Mouse (Mus musculus) common myeloid progenitor, adult 5-6 weeks (primary cell): ENCODE measurements around the gene Rslcan18. TPM values are rescaled to one million over a fixed set of nuclear protein-coding genes. Genes with fewer than 3 reads are reported as not detected.
"Not testable (repeated sequence)": the region's sequence is repeated elsewhere in the genome, so short reads cannot be mapped to it uniquely, and the experiment has no call there.

ENCODE experiments used
- ATAC-seq: replicated peaks from 2 replicates; pipeline ENCODE4 v1.8.0; 2016; ENCODE audit warnings: low read depth, mild to moderate bottlenecking, moderate TSS enrichment, inconsistent platforms; ENCODE audit not compliant: poor library complexity, severe bottlenecking
- total RNA-seq: library from RNA; stranded (forward); fragments of 200-1000, 187-1606 nt; gene quantifications from 2 replicates; pipeline ENCODE4 v1.2.3, GENCODE M21; 2017

The Rslcan18 gene
- total RNA-seq: 2.8 TPM in 1 of 2 replicates, not detected in the other

DNA sequence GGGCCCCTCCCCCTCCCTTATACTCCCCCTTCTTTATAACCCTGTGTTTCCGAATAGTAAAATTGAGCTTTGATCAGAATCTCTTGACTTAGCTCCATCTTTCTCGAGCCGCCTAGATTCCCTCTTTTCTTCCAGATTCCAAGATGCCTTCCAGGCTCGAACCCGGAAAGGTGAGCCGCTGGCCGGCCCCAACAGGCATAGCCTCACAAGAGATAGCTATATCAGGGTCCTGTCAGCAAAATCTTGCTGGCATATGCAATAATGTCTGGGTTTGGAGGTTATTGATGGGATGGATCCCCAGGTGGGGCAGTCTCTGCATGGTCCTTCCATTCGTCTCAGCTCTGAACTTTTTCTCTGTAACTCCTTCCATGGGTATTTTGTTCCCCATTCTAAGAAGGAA is at the start of gene Rslcan18:
Gene Rslcan18, minus strand, starts transcription at position 101 of the 400 bp plus-strand sequence.
- ATAC-seq: not testable (repeated sequence)

DNA sequence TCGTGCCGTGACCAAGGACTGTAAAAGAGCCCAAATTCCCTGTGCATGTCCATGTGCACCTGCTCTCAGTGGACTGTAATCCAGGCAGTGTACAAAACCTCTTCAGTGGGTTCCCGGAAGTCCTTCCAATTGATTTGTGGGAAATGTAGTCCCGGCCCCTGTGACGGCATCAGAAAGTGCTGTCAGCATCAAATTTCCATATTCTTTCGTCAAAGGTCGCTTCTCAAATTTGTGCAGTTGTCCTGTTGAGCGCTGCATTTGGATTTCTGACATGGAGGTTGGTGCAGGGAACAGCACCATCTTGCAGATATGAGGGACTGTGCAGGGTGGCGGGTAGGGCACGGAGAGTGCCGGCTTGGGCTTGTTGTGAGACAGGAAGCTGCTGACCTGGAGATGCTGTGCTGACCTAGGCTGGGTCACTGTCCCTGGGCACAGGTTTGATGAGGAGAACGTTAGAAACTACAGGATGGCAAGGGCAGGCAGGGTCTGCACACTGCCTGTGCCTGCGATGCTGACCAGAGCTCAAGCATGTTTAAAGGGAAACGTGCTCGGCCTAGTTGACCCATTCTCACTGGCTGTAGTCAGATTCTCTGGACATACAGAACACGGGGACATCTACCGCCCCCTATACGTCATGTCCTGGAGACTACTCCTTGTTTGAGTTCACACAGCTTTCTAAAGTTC is 12.1 kb upstream of the Rslcan18 start:
- peak; percentile 98 for ATAC-seq

DNA sequence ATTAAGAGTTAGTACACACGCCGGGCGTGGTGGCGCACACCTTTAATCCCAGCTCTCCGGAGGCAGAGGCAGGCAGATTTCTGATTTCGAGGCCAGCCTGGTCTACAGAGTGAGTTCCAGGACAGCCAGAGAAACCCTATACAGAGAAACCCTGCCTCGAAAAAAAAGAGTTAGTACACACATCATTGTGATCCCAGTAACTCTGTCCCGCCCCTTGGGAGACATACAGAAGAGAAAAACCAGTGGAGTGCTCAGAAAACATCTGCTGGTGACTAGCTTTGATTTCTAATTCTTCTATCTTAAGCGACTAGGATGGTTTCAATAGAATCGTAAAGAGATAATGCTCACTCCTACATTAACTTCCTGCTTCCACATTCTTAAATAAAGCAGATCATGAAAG is 11.4 kb upstream of the Rslcan18 start:
- not testable (repeated sequence) for ATAC-seq

DNA sequence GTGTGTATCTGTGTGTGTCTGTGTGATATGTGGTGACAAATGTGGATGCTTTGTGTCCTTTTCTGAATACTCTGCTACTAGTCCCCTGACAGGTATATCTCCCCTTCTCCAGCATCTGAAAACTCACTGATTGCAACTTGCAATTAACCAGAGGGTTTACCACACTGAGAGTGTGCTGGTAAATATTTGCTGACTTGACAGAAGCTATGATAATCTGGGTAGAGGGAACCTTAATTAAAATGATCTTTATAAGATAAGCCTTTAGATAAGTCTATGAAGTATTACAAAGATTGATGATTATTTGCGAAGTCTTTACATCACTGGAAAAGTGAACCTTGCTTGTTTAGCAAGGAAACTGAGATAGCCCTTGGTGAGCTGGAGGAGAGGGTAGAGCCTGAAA is 8.4 kb upstream of the Rslcan18 start:
- no peak for ATAC-seq

DNA sequence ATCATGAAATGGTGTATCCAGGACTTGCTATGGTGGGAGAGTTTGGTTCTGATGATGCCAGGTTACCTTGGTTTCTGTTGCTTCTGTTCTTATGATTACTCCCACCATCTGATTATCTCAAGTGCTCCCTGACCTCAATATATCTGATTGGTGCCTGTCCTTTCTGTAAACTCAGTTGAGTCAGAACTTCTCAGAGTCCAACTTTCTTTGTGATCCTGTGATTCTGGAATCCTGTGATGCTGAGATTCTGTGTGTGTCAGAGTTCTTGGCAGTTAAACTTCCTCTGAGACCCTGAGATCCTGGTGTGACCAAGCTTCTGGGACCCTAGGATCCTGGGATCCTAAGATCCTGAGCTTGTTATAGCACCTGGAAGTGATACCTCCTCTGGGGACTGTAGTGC is 5.3 kb upstream of the Rslcan18 start, which contains the start of gene Zfp759:
Gene Zfp759, plus strand, starts transcription at position 301 of the 400 bp plus-strand sequence.
- not testable (repeated sequence) for ATAC-seq

DNA sequence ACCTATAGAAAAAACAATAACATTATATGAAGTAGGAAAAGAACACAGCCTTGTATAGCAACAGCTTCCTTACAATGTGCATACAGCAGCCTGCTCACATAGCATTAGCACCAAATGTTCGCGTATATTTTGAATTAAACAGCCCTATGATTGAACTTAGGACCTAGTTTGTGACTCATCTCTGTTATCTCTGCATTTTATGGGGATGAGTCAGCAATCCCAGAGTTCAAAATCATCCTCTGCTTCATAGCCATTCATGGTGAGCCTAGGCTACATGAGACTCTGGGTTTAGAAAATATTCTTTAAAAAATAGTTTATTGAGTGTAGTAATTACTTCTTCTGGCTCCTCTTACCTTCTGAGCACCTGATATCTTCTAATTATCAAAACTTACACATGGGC is 2.8 kb downstream of the Rslcan18 start:
- ATAC-seq: no peak

DNA sequence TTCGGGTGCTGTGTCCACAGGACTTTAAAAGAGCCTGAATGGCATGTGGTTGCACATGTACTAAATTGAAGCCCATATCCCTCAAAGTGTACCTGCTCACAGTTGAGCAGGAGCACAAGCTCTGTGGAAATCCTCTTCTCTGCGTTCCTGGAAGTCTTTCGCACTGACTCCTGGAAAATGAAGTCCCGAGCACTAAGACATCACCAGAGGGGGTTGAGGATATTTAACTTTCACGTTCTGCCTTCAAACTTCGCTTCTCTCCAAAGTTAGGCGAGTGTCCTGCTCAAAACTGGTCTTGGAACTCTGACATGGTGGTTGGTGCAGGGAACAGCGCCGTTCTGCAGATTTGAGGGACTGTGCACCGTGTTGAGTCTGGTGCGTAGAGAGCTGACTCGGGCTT is 4.0 kb downstream of the Rslcan18 start:
- ATAC-seq: no peak

DNA sequence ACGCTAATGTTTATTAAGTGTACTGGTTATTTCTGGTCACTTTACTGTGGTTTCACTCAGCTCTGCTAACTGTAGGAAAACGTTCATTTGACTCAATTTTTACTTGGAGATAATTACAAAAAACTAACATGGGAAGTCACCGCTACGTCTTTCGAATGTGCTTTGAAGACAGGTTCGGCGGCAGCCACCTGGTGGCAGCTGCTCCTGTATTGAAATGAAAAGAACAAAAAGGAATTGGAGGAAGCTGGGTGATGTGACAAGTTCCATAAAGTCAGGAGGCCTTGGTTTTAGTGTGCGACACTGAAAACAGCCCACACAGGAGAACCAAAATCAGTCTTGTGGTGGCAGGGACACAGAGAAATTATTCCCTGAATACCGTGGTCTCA is 7.2 kb downstream of the Rslcan18 start:
- ATAC-seq: peak; percentile 79

DNA sequence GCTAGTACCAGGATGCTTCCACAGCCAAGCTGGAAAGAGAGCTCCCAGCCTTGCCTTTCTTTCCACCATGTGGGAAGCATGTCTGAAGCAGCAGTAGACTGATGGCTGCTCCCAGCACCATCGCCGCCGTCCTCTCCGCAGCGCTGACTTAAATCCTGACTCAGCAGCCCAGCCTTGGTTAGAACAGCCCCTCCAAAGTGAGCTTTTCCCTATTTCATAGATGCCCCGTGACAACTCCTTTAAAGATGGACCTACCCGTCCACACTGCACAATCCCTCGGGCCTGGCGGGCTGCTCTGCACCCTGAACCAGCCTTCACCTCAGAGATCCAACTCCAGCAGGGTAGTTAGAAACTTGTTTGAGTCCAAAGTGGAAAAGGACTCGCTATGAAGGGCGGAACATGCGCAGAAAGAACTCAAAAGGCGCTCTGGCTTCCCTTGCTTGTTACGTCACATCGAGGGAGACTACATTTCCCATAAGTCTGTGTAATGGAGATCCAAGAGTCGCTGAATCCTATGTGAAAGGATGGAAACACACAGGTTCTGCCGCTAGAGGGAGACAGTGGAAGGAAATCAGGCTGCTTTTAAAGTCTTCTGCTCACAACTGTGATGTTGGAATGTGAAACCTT is 7.8 kb downstream of the Rslcan18 start, which contains the start of gene Gm28557:
Gene Gm28557, minus strand, starts transcription at position 411 of the 627 bp plus-strand sequence.
- ATAC-seq: peak; percentile 96

DNA sequence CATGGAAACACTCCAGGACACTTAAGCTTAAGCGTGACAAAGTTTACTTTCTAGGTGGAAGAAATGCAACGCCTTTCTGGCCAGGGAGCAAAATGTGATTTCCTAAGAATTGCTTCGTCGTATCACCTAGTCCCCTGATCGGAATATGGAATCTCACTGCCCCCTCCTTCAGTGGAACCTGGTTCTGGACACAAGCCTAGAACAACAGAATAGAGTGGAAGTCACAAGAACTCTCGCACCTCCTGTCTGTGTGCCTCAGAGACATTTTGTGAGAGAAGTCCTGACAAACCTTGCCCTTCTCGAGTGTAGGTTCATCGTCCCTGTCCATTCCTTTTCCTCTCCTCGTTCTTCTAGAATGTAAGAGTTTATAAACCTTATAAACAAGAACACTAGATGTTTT is 8.4 kb downstream of the Rslcan18 start:
- no peak for ATAC-seq

DNA sequence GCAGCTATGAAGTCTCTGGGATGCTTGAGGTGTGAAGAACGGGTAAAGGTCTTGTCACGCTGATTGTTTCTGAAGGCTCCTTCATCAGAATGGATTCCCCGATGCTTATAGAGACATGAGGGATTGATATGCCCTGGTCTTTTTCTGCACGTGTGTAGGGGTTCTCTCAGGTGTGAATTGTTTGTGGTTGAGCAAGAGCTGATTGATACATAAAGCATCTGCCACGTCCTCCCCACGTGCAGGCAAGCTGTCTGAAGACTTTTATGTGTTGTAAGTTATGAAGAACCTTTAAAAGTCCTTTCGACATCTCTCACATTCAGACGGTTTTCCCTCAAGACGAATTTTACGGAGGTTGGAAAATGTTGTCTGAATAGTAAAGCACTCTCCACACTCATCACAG is 18.2 kb downstream of the Rslcan18 start, which contains the start of gene Zfp708:
Gene Zfp708, minus strand, starts transcription at position 101 of the 400 bp plus-strand sequence.
- no peak for ATAC-seq

DNA sequence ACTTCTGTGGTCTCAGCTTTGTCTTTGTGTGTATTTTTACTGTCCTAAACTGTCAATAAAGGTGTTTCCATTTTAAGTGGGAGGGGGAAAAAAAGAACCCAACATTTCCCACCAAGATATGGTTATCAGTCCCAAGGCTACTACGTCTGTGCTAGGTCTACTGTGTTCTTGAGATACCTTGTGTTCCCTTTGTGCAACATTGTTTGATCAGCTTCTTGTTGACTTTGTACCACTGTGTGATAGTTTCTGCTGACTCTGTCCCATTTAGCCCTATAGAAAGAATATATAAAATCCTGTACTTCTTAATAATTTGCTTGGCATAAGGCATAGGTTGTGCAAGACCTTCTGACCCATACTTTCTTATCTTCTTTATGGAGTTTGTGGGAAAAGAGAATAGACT is 25.9 kb downstream of the Rslcan18 start:
- no peak for ATAC-seq

DNA sequence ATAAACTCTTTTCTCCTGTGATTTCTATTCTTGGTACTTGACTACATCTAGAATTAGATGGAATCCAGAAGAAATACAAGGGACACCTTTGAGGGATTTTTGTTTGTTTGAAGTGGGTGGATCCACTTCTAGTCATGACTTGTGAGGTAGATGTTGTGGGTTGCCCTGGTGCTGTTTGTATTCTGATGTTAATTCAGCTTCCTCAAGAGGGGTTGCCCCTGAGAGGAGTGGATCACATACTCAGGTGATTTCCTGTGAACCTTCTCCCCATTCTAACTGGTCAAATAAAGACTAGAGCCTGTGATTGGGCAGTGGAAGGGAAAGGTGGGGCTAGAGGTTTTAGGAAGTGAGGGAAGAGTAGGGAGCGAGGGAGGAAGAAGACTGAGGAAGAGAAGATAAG is 34.1 kb downstream of the Rslcan18 start:
- ATAC-seq: no peak

DNA sequence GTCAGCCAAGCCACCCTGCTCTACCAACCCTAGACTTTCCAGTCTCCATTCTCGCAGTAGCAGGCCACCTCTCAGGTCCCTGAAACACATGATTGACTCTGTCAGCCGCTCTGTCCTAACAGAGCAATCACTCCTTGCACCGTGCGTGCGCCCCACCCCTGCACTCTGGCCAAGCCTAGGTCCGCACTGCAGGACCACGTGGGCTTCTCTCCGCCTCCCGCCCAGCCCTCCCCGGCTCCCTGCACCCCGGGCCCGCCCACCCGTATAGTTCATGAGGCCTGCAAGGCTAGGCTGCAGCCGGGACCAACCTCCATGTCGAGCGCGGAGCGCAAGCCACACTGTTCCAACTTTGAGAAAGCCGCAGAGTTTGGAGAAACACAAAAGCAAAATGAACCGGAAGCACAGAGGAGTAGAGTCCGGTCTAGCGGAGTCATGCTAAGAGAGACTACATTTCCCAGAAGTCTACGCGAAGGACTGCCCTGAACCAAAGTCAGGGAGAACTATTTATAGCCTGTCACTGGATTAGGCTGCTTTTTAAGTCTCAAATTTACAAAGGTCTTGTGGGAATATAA is 34.8 kb downstream of the Rslcan18 start:
- ATAC-seq: peak; percentile 89

DNA sequence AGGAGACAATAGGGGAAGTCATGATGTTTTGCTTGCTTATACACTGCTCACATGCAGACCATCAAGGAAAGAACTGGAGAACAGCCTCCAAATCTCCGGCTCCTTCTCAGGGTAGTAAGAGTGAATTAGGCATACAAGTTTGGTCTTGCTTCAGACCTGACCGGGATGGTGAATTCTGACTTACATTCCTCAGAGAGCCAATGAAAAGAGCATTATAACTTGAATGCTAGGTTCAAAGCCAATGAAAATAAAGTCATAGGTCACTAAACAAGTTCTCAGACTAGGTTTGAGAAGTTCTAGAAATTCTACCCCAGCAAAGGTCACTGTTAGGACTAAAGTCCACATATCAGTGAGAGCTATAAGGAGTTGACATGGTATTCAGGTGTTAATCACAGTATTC is 38.8 kb downstream of the Rslcan18 start:
- no peak for ATAC-seq

DNA sequence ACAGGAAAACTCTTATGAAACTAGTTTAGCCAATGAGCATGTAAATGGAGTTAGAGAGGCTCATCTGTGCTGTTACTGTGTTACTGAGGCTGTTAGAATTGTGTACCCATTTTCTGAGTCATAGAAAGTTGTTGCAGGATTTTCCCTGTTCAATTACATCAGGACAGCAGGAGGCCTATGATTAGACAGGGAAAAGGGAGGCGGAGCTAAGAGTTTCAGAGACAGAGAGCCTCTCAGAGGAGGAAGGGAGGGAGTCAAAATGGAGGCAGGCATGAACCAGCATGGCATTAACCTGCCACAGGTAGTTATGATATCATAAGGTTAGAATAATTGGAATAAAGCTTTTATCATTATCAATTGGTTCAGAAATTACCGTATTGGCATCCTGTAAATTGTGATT is 43.3 kb downstream of the Rslcan18 start:
- ATAC-seq: no peak

DNA sequence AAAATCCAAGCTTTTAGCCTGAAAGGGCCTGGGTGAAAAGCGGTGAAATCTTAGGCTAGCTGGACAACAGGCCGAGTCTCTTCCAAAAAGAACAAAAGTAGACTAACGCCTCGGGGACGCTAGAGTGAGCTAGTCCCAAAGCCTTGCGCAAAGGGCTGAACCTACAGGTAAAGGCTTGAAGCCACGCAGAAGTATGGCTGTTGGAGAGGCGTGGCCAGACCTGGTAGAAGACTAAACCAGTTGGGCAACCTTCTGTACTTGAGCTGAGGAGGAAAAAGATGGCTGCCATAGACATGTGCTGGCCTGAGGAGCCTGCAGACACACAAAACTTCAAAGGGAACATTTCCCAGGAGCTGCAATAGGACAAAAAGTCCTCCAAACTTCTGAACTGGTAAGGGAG is 50.7 kb downstream of the Rslcan18 start:
- ATAC-seq: no peak

DNA sequence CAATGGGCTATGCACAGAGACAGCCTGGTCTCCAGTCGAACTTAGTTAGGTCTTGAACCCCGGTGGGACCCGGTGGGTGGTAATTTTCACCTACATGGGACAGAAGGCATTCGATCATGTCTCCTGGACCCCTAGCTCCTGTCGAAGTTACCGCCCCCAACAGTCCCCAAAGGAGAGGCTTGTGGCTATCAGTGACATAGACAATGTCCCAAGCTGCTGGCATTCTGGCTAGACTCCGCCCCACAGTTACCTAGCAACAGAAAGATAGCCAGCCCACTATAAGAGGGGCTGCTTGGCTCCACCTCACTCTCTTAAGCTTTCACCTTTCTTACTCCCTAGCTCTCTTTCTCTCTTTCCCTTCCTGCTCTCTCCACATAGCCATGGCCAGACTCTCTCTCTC is 53.6 kb downstream of the Rslcan18 start:
- ATAC-seq: no peak

DNA sequence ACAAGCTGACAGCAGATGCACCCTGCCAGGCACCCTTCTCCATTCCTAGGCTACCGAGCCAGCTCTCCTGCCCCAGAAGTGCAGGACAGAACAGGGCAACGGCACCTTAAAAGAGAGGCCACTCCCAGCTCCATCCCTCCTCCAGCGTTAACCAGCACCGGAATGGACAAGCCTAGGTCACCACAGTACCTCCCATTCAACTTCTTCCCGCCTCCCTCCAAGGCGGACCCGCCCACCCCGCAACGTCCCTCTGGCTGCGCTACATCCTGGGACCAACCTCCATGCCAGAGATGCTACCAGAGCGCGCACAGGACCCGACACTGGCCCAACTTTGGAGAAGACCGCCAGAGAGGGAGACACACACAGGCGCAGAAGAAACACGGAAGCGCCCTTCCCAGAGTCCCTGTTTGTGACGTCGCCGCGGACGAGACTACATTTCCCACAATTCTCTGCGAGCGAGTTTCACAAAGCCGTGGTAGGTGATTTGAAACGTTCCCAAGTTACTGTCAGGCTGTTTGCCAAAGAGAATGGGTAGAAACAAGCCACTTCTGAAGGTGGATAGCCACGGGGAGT is 55.2 kb downstream of the Rslcan18 start, which contains the start of gene Zfp712:
Gene Zfp712, minus strand, starts transcription at position 385 of the 573 bp plus-strand sequence.
- peak; percentile 96 for ATAC-seq

DNA sequence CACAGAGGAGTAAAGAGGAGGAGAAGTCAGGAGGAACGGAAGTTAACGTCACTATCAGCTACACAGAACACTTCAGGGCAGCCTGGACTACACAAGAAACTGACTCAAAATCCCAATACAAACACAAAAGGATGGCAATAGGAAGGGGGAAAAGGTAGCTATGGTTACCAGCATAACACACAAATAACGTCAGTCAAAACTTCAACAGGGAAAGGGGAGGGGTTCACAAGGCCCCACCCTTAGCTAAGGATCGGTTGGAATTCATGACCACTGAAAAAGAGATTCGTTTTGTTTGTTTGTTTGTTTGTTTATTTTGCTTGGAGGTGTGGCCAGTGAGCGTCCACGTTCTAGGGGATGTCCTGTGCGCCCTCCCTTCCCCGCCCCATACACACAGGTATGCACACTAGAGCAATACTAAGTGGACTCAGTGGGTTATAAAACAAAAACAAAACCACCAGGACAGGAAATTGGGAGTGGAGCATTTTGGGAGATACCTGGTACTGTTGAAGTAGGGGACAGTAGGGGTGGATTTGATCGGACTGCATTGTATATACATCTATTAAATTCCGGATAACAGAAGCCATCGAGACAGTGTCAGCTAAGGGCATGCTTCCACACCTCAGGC is 55.8 kb downstream of the Rslcan18 start:
- ATAC-seq: peak; percentile 17
